Comparison of ENCODE assay signal across 8 mouse cellular contexts in genomic region chrX:134757293-134757995, GRCm38 (mm10). TPM values are rescaled to one million over a fixed set of nuclear protein-coding genes. Genes with fewer than 3 reads are reported as not detected.
DNase-seq lines count a peak whose midpoint lies in the region; ATAC-seq and TF ChIP-seq lines count a peak whose summit lies in the region.

No protein-coding gene starts in this region.

- H3K4me2 ChIP-seq in lung, embryonic 15.5 days: peak overlapping the region; percentile 39

- no peaks in the 10 kb centered on the region for H3K4me1 ChIP-seq in cerebellum, adult 2 months (ENCODE audit: control insufficient read depth, insufficient read depth, low read length)
- peaks cover 5% of the 10 kb centered on the region; the same call in 1 of the 2 replicates for H3K4me1 ChIP-seq in lung, embryonic 15.5 days

- TF ChIP-seq POLR2A in cerebellum, adult 2 months (IDR thresholded peaks at IDR 0.05; ENCODE audit: borderline replicate concordance, insufficient read depth, low read length): no peak

- peak overlapping the region; percentile 98 for H3K4me3 ChIP-seq in cerebellum, adult 2 months (replicated peaks; ENCODE audit: insufficient read depth, low read depth, low read length)
- H3K4me3 ChIP-seq in lung, embryonic 15.5 days: peak overlapping the region; percentile 61

- ATAC-seq in lung, embryonic 15.5 days (ENCODE audit: borderline replicate concordance, extremely low read depth, low FRiP score, low TSS enrichment): 0 out of 2 replicates have a peak, but pooled peaks have one; percentile 40

- no peak for TF ChIP-seq CTCF in cerebellum, adult 2 months (IDR thresholded peaks at IDR 0.05; ENCODE audit: borderline replicate concordance, insufficient read depth, low read depth, low read length)

- no peaks in the 10 kb centered on the region for H3K36me3 ChIP-seq in lung, embryonic 15.5 days

- intact Hi-C loops in left cerebral cortex, postnatal 4 days (cut with DNase I): loop anchor here (5.0 kb wide), 1 partner anchor 50 kb away; the partner anchor contains the start of gene Armcx2
- intact Hi-C loops in heart, postnatal 10 days (cut with DNase I): no loop called here

- no peaks in the 10 kb centered on the region for H3K27me3 ChIP-seq in cerebellum, adult 2 months (ENCODE audit: control insufficient read depth, insufficient read depth, low read length)
- no peaks in the 10 kb centered on the region for H3K27me3 ChIP-seq in lung, embryonic 15.5 days

- peak; percentile 12 for DNase-seq in left cerebral cortex, postnatal 4 days
- no peak for DNase-seq in left cerebral cortex, adult 11 months (ENCODE audit: low spot score)
- DNase-seq in cerebellum, adult 2 months: peak; percentile 16 to 27
- DNase-seq in heart, postnatal 10 days: peak; percentile 8 to 12
- no peak for DNase-seq in right cerebral cortex, adult 2 months (ENCODE audit: low spot score in 2 of 2)
- no peak for DNase-seq in spleen, postnatal 4 days (ENCODE audit: low spot score in 2 of 2)
- no peak for DNase-seq in adrenal gland, adult 2 months

- H3K27ac ChIP-seq in cerebellum, adult 2 months (ENCODE audit: insufficient read depth, low read length): peak overlapping the region; percentile 76; the same call in 1 of the 2 replicates
- peak overlapping the region; percentile 76; the same call in 1 of the 2 replicates for H3K27ac ChIP-seq in lung, embryonic 15.5 days

- no peaks in the 10 kb centered on the region for H3K9me3 ChIP-seq in lung, embryonic 15.5 days

- peak overlapping the region; percentile 59 for H3K9ac ChIP-seq in lung, embryonic 15.5 days

- WGBS in cerebellum, adult 2 months: 9% methylated on average over 12 of the region's 13 CpGs
- WGBS in lung, embryonic 15.5 days: 22% methylated on average over 10 of the region's 13 CpGs

RNA-seq across cellular contexts. Expression of gene Armcx3, which starts 1.0 kb away (rescaled TPM):
- 10 to 100 TPM; 74.9 to 83.4 TPM for total RNA-seq in left cerebral cortex, postnatal 4 days (2021)
- 62.2 and 66.1 TPM in 2 replicates for polyA plus RNA-seq in cerebellum, adult 2 months (2012; rRNA removed)
- total RNA-seq in heart, postnatal 10 days (2021): 10 to 100 TPM; 46.4 to 49.5 TPM
- polyA plus RNA-seq in lung, embryonic 15.5 days (2015; fragmentation: Nextera tagmentation; extraction: Ambion mirVana): 73.5 and 74.6 TPM in 2 replicates
- total RNA-seq in adrenal gland, adult 2 months (2021): 10 to 100 TPM; 36.0 to 44.7 TPM
- polyA plus RNA-seq in adrenal gland, adult 2 months (2012; rRNA removed): 1.6 and 3.1 TPM in 2 replicates

RNA-seq across cellular contexts. Expression of gene Armcx6, which starts 6.2 kb away (rescaled TPM):
- 10 to 100 TPM; 25.8 to 30.4 TPM for total RNA-seq in left cerebral cortex, postnatal 4 days (2021)
- 10.1 and 11.6 TPM in 2 replicates for polyA plus RNA-seq in cerebellum, adult 2 months (2012; rRNA removed)
- 1 to 10 TPM; 6.1 to 6.3 TPM for total RNA-seq in heart, postnatal 10 days (2021)
- 20.9 TPM in 2 replicates for polyA plus RNA-seq in lung, embryonic 15.5 days (2015; fragmentation: Nextera tagmentation; extraction: Ambion mirVana)
- 10 to 100 TPM in 1 of 2 experiments, 1 to 10 TPM in 1; 5.9 to 14.7 TPM for total RNA-seq in adrenal gland, adult 2 months (2021)
- polyA plus RNA-seq in adrenal gland, adult 2 months (2012; rRNA removed): 1.2 and 2.0 TPM in 2 replicates

RNA-seq across cellular contexts. Expression of gene Armcx1, which starts 39.7 kb away (rescaled TPM):
- total RNA-seq in left cerebral cortex, postnatal 4 days (2021): 10 to 100 TPM; 55.2 to 61.3 TPM
- 72.1 and 76.4 TPM in 2 replicates for polyA plus RNA-seq in cerebellum, adult 2 months (2012; rRNA removed)
- total RNA-seq in heart, postnatal 10 days (2021): 10 to 100 TPM; 14.3 to 15.7 TPM
- 49.0 and 52.6 TPM in 2 replicates for polyA plus RNA-seq in lung, embryonic 15.5 days (2015; fragmentation: Nextera tagmentation; extraction: Ambion mirVana)
- total RNA-seq in adrenal gland, adult 2 months (2021): 10 to 100 TPM; 18.5 to 21.7 TPM
- 0.94 and 1.9 TPM in 2 replicates for polyA plus RNA-seq in adrenal gland, adult 2 months (2012; rRNA removed)

RNA-seq across cellular contexts. Expression of gene Armcx2, which starts 51.6 kb away (rescaled TPM):
- total RNA-seq in left cerebral cortex, postnatal 4 days (2021): 100 to 1,000 TPM; 112 to 115 TPM
- 40.9 and 41.4 TPM in 2 replicates for polyA plus RNA-seq in cerebellum, adult 2 months (2012; rRNA removed)
- 10 to 100 TPM; 28.2 to 34.1 TPM for total RNA-seq in heart, postnatal 10 days (2021)
- polyA plus RNA-seq in lung, embryonic 15.5 days (2015; fragmentation: Nextera tagmentation; extraction: Ambion mirVana): 67.6 and 71.3 TPM in 2 replicates
- total RNA-seq in adrenal gland, adult 2 months (2021): 10 to 100 TPM; 23.9 to 57.8 TPM
- 32.0 and 40.6 TPM in 2 replicates for polyA plus RNA-seq in adrenal gland, adult 2 months (2012; rRNA removed)

Comparison
In these comparisons a context has a peak if more than half of its experiments do, and no peak if none do; other contexts are left out.
1. DNase-seq: peak in left cerebral cortex, postnatal 4 days (single experiment), cerebellum, adult 2 months (2 of 2) and heart, postnatal 10 days (2 of 2); none in left cerebral cortex, adult 11 months (single experiment), right cerebral cortex, adult 2 months (0 of 2), spleen, postnatal 4 days (0 of 2) and adrenal gland, adult 2 months (single experiment).